Mouse (Mus musculus) olfactory bulb, adult 2 months (tissue): ENCODE data around the gene Tmem234. TPM values are rescaled to one million over a fixed set of nuclear protein-coding genes. Genes with fewer than 3 reads are reported as not detected.

Experiments used
- H3K27ac ChIP-seq: fragments of 200-500 bp; 2 replicates; pipeline ENCODE4 v1.5.1; 2012; ENCODE audit warnings: low read depth, low read length; ENCODE audit not compliant: insufficient read depth
- H3K4me1 ChIP-seq: fragments of 200-500 bp; 2 replicates; pipeline ENCODE4 v1.6.1; 2012; ENCODE audit warnings: low read length; ENCODE audit not compliant: control insufficient read depth, insufficient read depth
- H3K4me3 ChIP-seq: fragments of 200-500 bp; 2 replicates; pipeline ENCODE4 v1.5.1; 2012; ENCODE audit warnings: mild to moderate bottlenecking, low read depth, low read length, moderate library complexity; ENCODE audit not compliant: insufficient read depth
- CTCF ChIP-seq: fragments of 200-500 bp; IDR thresholded peaks from 2 replicates; pipeline ENCODE4 v1.5.1; 2012; ENCODE audit warnings: low read depth, mild to moderate bottlenecking, low read length, moderate library complexity; ENCODE audit not compliant: insufficient read depth
- POLR2A ChIP-seq: fragments of 200-500 bp; IDR thresholded peaks from 2 replicates; pipeline ENCODE4 v1.6.1; 2012; ENCODE audit warnings: mild to moderate bottlenecking, low read depth, low read length, moderate library complexity; ENCODE audit not compliant: insufficient read depth
- WGBS: fragments of 180-500 bp; shearing (Covaris S2); methylation state at CpG from one replicate; pipeline ENCODE4 v1.1.7; 2018; 5-methylcytosine and 5-hydroxymethylcytosine counted together
- polyA plus RNA-seq: library from polyadenylated mRNA; stranded (reverse); fragments of >200 nt; gene quantifications from 2 replicates; pipeline ENCODE4 v1.2.4, GENCODE M21; 2012; ENCODE audit warnings: low replicate concordance; ENCODE audit not compliant: missing spikeins, insufficient read depth, insufficient read length

Gene Tmem234
- polyA plus RNA-seq, 1 experiment: 500 TPM

DNA sequence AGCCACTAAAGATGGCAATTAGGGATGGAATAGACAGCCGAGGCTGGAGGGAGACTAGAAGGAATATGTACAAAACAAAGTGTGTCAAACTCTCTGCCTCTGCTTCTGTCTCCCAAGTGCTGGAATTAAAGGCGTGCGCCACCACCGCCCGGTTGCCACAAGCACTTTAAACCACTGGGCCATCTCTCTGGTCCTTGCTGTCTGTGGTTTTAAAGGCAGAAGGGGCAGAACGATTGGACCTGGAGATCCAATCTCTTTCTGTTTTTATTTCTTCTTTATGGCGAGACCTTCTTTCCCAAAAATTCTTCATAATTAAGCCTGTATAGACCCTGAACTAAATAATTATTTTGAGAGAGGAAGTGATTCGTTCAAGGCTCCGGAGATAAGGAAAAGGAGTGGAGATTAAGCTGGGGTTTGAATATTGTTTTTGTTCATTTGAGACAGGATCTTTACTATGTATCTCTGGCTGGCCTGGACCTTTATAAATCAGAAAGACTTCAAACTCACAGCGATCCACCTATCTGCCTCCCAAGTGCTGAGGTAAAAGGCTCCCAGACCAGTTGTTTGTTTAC, 72.5 kb downstream of the Tmem234 start:
- no peaks in the 10 kb centered on the region for H3K4me1 ChIP-seq
- TF ChIP-seq CTCF (no peak), POLR2A (no peak)
- 4% methylated on average over 10 of the region's 10 CpGs for WGBS
- H3K27ac ChIP-seq: peak overlapping the region; percentile 57
- H3K4me3 ChIP-seq: peak overlapping the region; percentile 63

Other genes starting within 250 kb of the Tmem234 start
- not detected in 2 replicates for gene Zbtb8a, start 222.6 kb upstream of the Tmem234 start, polyA plus RNA-seq
- gene Zbtb8b, start 159.8 kb upstream of the Tmem234 start, polyA plus RNA-seq: not detected in 2 replicates
- gene Bsdc1, start 139.1 kb upstream of the Tmem234 start, polyA plus RNA-seq: not detected in 2 replicates
- not detected in 2 replicates for gene Tssk3, start 109.6 kb upstream of the Tmem234 start, polyA plus RNA-seq
- gene Fam229a, start 109.5 kb upstream of the Tmem234 start, polyA plus RNA-seq: not detected in 2 replicates
- gene Marcksl1, start 87.1 kb upstream of the Tmem234 start, polyA plus RNA-seq: 192 TPM in 1 of 2 replicates, not detected in the other
- not detected in 2 replicates for gene Hdac1, start 58.0 kb upstream of the Tmem234 start, polyA plus RNA-seq
- 579 and 1,574 TPM in 2 replicates for gene Lck, start 27.0 kb upstream of the Tmem234 start, polyA plus RNA-seq
- not detected in 2 replicates for gene Fam167b, start 22.1 kb upstream of the Tmem234 start, polyA plus RNA-seq
- not detected in 2 replicates for gene Eif3i, start within 50 bp of the Tmem234 start, polyA plus RNA-seq
- gene Dcdc2b, start 13.6 kb downstream of the Tmem234 start, polyA plus RNA-seq: not detected in 2 replicates
- not detected in 2 replicates for gene Iqcc, start 18.4 kb downstream of the Tmem234 start, polyA plus RNA-seq
- not detected in 2 replicates for gene Ccdc28b, start 23.3 kb downstream of the Tmem234 start, polyA plus RNA-seq
- not detected in 2 replicates for gene Txlna, start 40.4 kb downstream of the Tmem234 start, polyA plus RNA-seq
- gene Kpna6, start 72.1 kb downstream of the Tmem234 start, polyA plus RNA-seq: not detected in 2 replicates
- not detected in 2 replicates for gene Tmem39b, start 96.2 kb downstream of the Tmem234 start, polyA plus RNA-seq
- 153 and 170 TPM in 2 replicates for gene Khdrbs1, start 141.6 kb downstream of the Tmem234 start, polyA plus RNA-seq
- gene Ptp4a2, start 210.6 kb downstream of the Tmem234 start, polyA plus RNA-seq: 96.3 and 259 TPM in 2 replicates